Mouse (Mus musculus): ENCODE data around the gene Capn1. TPM values are rescaled to one million over a fixed set of nuclear protein-coding genes. Genes with fewer than 3 reads are reported as not detected.

Capn1 gene
- polyA plus RNA-seq, 1 experiment from 2014 or later = 5.8 TPM

- H3K9me3 ChIP-seq = no peaks in the 10 kb centered on the region
- no peaks in the 10 kb centered on the region for H3K27me3 ChIP-seq
- H3K4me1 ChIP-seq (replicated peaks) = peaks cover 24% of the 10 kb centered on the region
- no peak overlapping the region for H3K9ac ChIP-seq
- no peaks in the 10 kb centered on the region for H3K36me3 ChIP-seq
- no peak overlapping the region for H3K4me2 ChIP-seq
- no peak overlapping the region for H3K27ac ChIP-seq (replicated peaks)
- no peak overlapping the region for H3K4me3 ChIP-seq
- WGBS = 89% methylated on average over 7 of the region's 7 CpGs
- ATAC-seq (ENCODE audit: low FRiP score, low read depth) = no peak
These were observed 73.1 kb downstream of the Capn1 start for GRCm38 (mm10) chr19:5942581-5942980.

GRCm38 (mm10) chr19:5940656-5941055, 75.0 kb downstream of the Capn1 start:
- H3K4me1 ChIP-seq (replicated peaks) = peaks cover 29% of the 10 kb centered on the region
- H3K9ac ChIP-seq = no peak overlapping the region
- ATAC-seq (ENCODE audit: low FRiP score, low read depth) = no peak
- no peak overlapping the region for H3K4me2 ChIP-seq
- no peaks in the 10 kb centered on the region for H3K36me3 ChIP-seq
- WGBS = 89% methylated on average over 10 of the region's 10 CpGs
- H3K27me3 ChIP-seq = no peaks in the 10 kb centered on the region
- H3K27ac ChIP-seq (replicated peaks) = peak overlapping the region; percentile 53
- no peak overlapping the region for H3K4me3 ChIP-seq
- no peaks in the 10 kb centered on the region for H3K9me3 ChIP-seq

GRCm38 (mm10) chr19:5940173-5940572, 75.5 kb downstream of the Capn1 start:
- ATAC-seq (ENCODE audit: low FRiP score, low read depth) = peak; percentile 63; the same call in 1 of the 2 replicates
- no peaks in the 10 kb centered on the region for H3K27me3 ChIP-seq
- WGBS = 48% methylated on average over 4 of the region's 4 CpGs
- no peaks in the 10 kb centered on the region for H3K36me3 ChIP-seq
- H3K9ac ChIP-seq = no peak overlapping the region
- H3K4me3 ChIP-seq = no peak overlapping the region
- peaks cover 28% of the 10 kb centered on the region for H3K4me1 ChIP-seq (replicated peaks)
- peak overlapping the region; percentile 73 for H3K27ac ChIP-seq (replicated peaks)
- H3K4me2 ChIP-seq = no peak overlapping the region
- no peaks in the 10 kb centered on the region for H3K9me3 ChIP-seq

GRCm38 (mm10) chr19:5939715-5940114, 76.0 kb downstream of the Capn1 start:
- no peak overlapping the region for H3K4me3 ChIP-seq
- no peak for ATAC-seq (ENCODE audit: low FRiP score, low read depth)
- no peak overlapping the region for H3K9ac ChIP-seq
- no peak overlapping the region for H3K4me2 ChIP-seq
- H3K27ac ChIP-seq (replicated peaks) = peak overlapping the region; percentile 73
- peaks cover 26% of the 10 kb centered on the region for H3K4me1 ChIP-seq (replicated peaks)
- H3K27me3 ChIP-seq = no peaks in the 10 kb centered on the region
- H3K9me3 ChIP-seq = no peaks in the 10 kb centered on the region
- 68% methylated on average over 5 of the region's 5 CpGs for WGBS
- H3K36me3 ChIP-seq = no peaks in the 10 kb centered on the region

Small RNAs within 50 kb of the gene (microRNA-seq; reads per million reads assigned to microRNA genes)
- 3.1 reads per million, percentile 13 among the genes with 10 or more reads in this experiment for gene Mir6988

Other genes with a start within 250 kb of the Capn1 start
- gene Scyl1, start 244.5 kb downstream of the Capn1 start, polyA plus RNA-seq (2015; fragmentation: Nextera tagmentation; extraction: Ambion mirVana) = 79.7 and 92.6 TPM in 2 replicates
- gene Frmd8, start 140.6 kb downstream of the Capn1 start, polyA plus RNA-seq (2015; fragmentation: Nextera tagmentation; extraction: Ambion mirVana) = 17.6 and 18.0 TPM in 2 replicates
- gene Slc25a45, start 138.1 kb downstream of the Capn1 start, polyA plus RNA-seq (2015; fragmentation: Nextera tagmentation; extraction: Ambion mirVana) = 2.6 TPM in 2 replicates
- gene Tigd3, start 121.7 kb downstream of the Capn1 start, polyA plus RNA-seq (2015; fragmentation: Nextera tagmentation; extraction: Ambion mirVana) = 10.7 and 11.7 TPM in 2 replicates
- gene Dpf2, start 102.9 kb downstream of the Capn1 start, polyA plus RNA-seq (2015; fragmentation: Nextera tagmentation; extraction: Ambion mirVana) = 111 and 113 TPM in 2 replicates
- 19.0 and 20.3 TPM in 2 replicates for gene Cdc42ep2, start 91.1 kb downstream of the Capn1 start, polyA plus RNA-seq (2015; fragmentation: Nextera tagmentation; extraction: Ambion mirVana)
- 26.7 and 28.1 TPM in 2 replicates for gene Pola2, start 51.7 kb downstream of the Capn1 start, polyA plus RNA-seq (2015; fragmentation: Nextera tagmentation; extraction: Ambion mirVana)
- gene Slc22a20, start 29.8 kb downstream of the Capn1 start, polyA plus RNA-seq (2015; fragmentation: Nextera tagmentation; extraction: Ambion mirVana) = not detected in 2 replicates
- gene Syvn1, start 30.7 kb upstream of the Capn1 start, polyA plus RNA-seq (2015; fragmentation: Nextera tagmentation; extraction: Ambion mirVana) = 32.9 and 39.8 TPM in 2 replicates
- gene Mrpl49, start 41.9 kb upstream of the Capn1 start, polyA plus RNA-seq (2015; fragmentation: Nextera tagmentation; extraction: Ambion mirVana) = 62.3 and 64.4 TPM in 2 replicates
- gene Fau, start 41.9 kb upstream of the Capn1 start, polyA plus RNA-seq (2015; fragmentation: Nextera tagmentation; extraction: Ambion mirVana) = 503 and 507 TPM in 2 replicates
- gene Znhit2, start 45.3 kb upstream of the Capn1 start, polyA plus RNA-seq (2015; fragmentation: Nextera tagmentation; extraction: Ambion mirVana) = 33.0 and 34.8 TPM in 2 replicates
- gene Tm7sf2, start 52.5 kb upstream of the Capn1 start, polyA plus RNA-seq (2015; fragmentation: Nextera tagmentation; extraction: Ambion mirVana) = 58.6 and 60.1 TPM in 2 replicates
- gene Vps51, start 61.3 kb upstream of the Capn1 start, polyA plus RNA-seq (2015; fragmentation: Nextera tagmentation; extraction: Ambion mirVana) = 84.8 and 94.0 TPM in 2 replicates
- gene Tmem262, start 64.1 kb upstream of the Capn1 start, polyA plus RNA-seq (2015; fragmentation: Nextera tagmentation; extraction: Ambion mirVana) = not detected in 2 replicates
- gene Gm28374, start 66.4 kb upstream of the Capn1 start, polyA plus RNA-seq (2015; fragmentation: Nextera tagmentation; extraction: Ambion mirVana) = 1.3 and 1.4 TPM in 2 replicates
- 79.3 and 82.0 TPM in 2 replicates for gene Zfpl1, start 69.1 kb upstream of the Capn1 start, polyA plus RNA-seq (2015; fragmentation: Nextera tagmentation; extraction: Ambion mirVana)
- gene Cdca5, start 69.1 kb upstream of the Capn1 start, polyA plus RNA-seq (2015; fragmentation: Nextera tagmentation; extraction: Ambion mirVana) = 8.4 and 9.6 TPM in 2 replicates
- gene AC131692.1, start 78.5 kb upstream of the Capn1 start, polyA plus RNA-seq (2015; fragmentation: Nextera tagmentation; extraction: Ambion mirVana) = not detected in 2 replicates
- gene Naaladl1, start 89.9 kb upstream of the Capn1 start, polyA plus RNA-seq (2015; fragmentation: Nextera tagmentation; extraction: Ambion mirVana) = 0.54 and 0.60 TPM in 2 replicates
- gene Sac3d1, start 102.8 kb upstream of the Capn1 start, polyA plus RNA-seq (2015; fragmentation: Nextera tagmentation; extraction: Ambion mirVana) = 50.2 and 57.5 TPM in 2 replicates
- 61.7 and 65.4 TPM in 2 replicates for gene Snx15, start 112.4 kb upstream of the Capn1 start, polyA plus RNA-seq (2015; fragmentation: Nextera tagmentation; extraction: Ambion mirVana)
- gene Batf2, start 125.1 kb upstream of the Capn1 start, polyA plus RNA-seq (2015; fragmentation: Nextera tagmentation; extraction: Ambion mirVana) = not detected in 2 replicates
- gene Arl2, start 125.7 kb upstream of the Capn1 start, polyA plus RNA-seq (2015; fragmentation: Nextera tagmentation; extraction: Ambion mirVana) = 141 and 147 TPM in 2 replicates
- not detected in 2 replicates for gene Majin, start 168.5 kb upstream of the Capn1 start, polyA plus RNA-seq (2015; fragmentation: Nextera tagmentation; extraction: Ambion mirVana)
- 0.56 TPM in 1 of 2 replicates, not detected in the other for gene Gpha2, start 210.5 kb upstream of the Capn1 start, polyA plus RNA-seq (2015; fragmentation: Nextera tagmentation; extraction: Ambion mirVana)
- 134 and 162 TPM in 2 replicates for gene Ppp2r5b, start 220.0 kb upstream of the Capn1 start, polyA plus RNA-seq (2015; fragmentation: Nextera tagmentation; extraction: Ambion mirVana)
- gene Atg2a, start 225.8 kb upstream of the Capn1 start, polyA plus RNA-seq (2015; fragmentation: Nextera tagmentation; extraction: Ambion mirVana) = 13.3 and 16.1 TPM in 2 replicates